Comparison of ENCODE assay signal across 10 mouse cellular contexts in the genomic region with DNA sequence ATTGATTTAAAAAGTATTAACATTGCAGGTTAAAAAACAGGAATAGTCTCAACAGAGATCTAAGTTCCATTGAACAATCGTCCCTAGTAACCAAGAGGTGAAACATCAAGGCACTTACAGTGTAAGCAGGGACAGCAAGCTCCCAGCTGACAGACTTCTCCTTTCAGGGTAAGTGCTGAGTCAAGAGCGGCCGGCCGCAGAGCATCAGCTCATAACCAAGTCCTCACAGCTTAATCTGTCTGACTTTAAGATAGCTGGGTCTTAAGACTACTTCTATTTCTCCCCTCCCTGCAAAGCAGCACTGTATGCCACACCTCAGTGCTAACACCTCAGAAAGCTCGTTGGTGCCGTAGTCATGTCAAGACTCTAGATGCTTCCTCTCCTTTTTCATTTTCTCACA. TPM values are rescaled to one million over a fixed set of nuclear protein-coding genes. Genes with fewer than 3 reads are reported as not detected.
DNase-seq lines count a peak whose midpoint lies in the region; ATAC-seq and TF ChIP-seq lines count a peak whose summit lies in the region.
"Had no signal": no experiment of that assay in that cellular context is flagged by ENCODE, and none has a peak within 500 bp of the region (broad histone marks: within the 10 kb centered on the region; RNA-seq: fewer than 3 reads in every experiment).

No protein-coding gene starts in this region.

- H3K4me2 ChIP-seq in liver, embryonic 11.5 days: peak overlapping the region; percentile 31

- H3K9ac ChIP-seq in liver, embryonic 11.5 days (ENCODE audit: low read depth, low read length): no peak overlapping the region

- no peak for TF ChIP-seq CTCF in kidney, adult 2 months (conservative IDR thresholded peaks at IDR 0.05; ENCODE audit: insufficient read depth, insufficient read length, low read depth, low read length)

- peak; percentile 21 to 27 for DNase-seq in kidney, postnatal 4 days
- DNase-seq in kidney, adult 2 months: no peak
- peak; percentile 43 to 44 for DNase-seq in B cell, adult 2 months
- peak; percentile 28 to 53 for DNase-seq in adrenal gland, postnatal 36 days
- DNase-seq in liver, embryonic 11.5 days (ENCODE audit: low spot score): no peak
- DNase-seq in spleen, postnatal 14 days (ENCODE audit: low spot score in 2 of 2): no peak
- no peak for DNase-seq in frontal cortex, postnatal 10 days (ENCODE audit: low spot score in 2 of 2)
- no peak for DNase-seq in urinary bladder, postnatal 10 days (ENCODE audit: low spot score)
- DNase-seq: cerebellum, adult 18-20 months; left cerebral cortex, postnatal 4 days had no signal

- TF ChIP-seq POLR2A in kidney, adult 2 months (IDR thresholded peaks at IDR 0.05; ENCODE audit: low read depth, low read length): no peak

- peak; percentile 70 for ATAC-seq in liver, embryonic 11.5 days (replicated peaks; ENCODE audit: low FRiP score)

- H3K4me1 ChIP-seq in kidney, adult 2 months (ENCODE audit: control insufficient read depth, insufficient read depth, low read length): peaks cover 35% of the 10 kb centered on the region
- H3K4me1 ChIP-seq in liver, embryonic 11.5 days (replicated peaks; ENCODE audit: control insufficient read depth, insufficient read depth, low read length): peaks cover 41% of the 10 kb centered on the region

- no peak overlapping the region for H3K4me3 ChIP-seq in kidney, adult 2 months (ENCODE audit: insufficient read depth, low read depth, low read length)
- H3K4me3 ChIP-seq in liver, embryonic 11.5 days (ENCODE audit: low read depth, low read length): no peak overlapping the region

- no peaks in the 10 kb centered on the region for H3K27me3 ChIP-seq in kidney, adult 2 months (replicated peaks; ENCODE audit: control insufficient read depth, insufficient read depth, low read length)
- H3K27me3 ChIP-seq in liver, embryonic 11.5 days (replicated peaks; ENCODE audit: control insufficient read depth, insufficient read depth, low read length): no peaks in the 10 kb centered on the region

- H3K9me3 ChIP-seq in liver, embryonic 11.5 days (ENCODE audit: control insufficient read depth, low read length): no peaks in the 10 kb centered on the region

- no peaks in the 10 kb centered on the region for H3K36me3 ChIP-seq in kidney, adult 2 months (ENCODE audit: control insufficient read depth, insufficient read depth, low read length)
- 0 out of 2 replicates have a peak, but pooled peaks cover 4% of the 10 kb centered on the region for H3K36me3 ChIP-seq in liver, embryonic 11.5 days (ENCODE audit: control insufficient read depth, insufficient read depth, low read length)

- 37% methylated on average over 6 of the region's 6 CpGs for WGBS in kidney, adult 2 months
- WGBS in liver, embryonic 11.5 days: 28% methylated on average over 6 of the region's 6 CpGs

- H3K27ac ChIP-seq in kidney, adult 2 months (ENCODE audit: insufficient read depth, low read depth, low read length): no peak overlapping the region
- H3K27ac ChIP-seq in liver, embryonic 11.5 days (ENCODE audit: low read depth, low read length): no peak overlapping the region

RNA-seq across cellular contexts. Expression of a gene that starts 5.2 kb away (rescaled TPM):
- polyA plus RNA-seq in kidney, adult 2 months (2012; rRNA removed): 31.3 TPM in 2 replicates
- 10 to 100 TPM; 38.3 to 46.0 TPM for total RNA-seq in adrenal gland, postnatal 36 days (2021)
- 34.7 and 38.4 TPM in 2 replicates for polyA plus RNA-seq in liver, embryonic 11.5 days (2014; fragmentation: Nextera tagmentation; extraction: Ambion mirVana)

RNA-seq across cellular contexts. Expression of a gene that starts 58.5 kb away (rescaled TPM):
- 965 and 1,226 TPM in 2 replicates for polyA plus RNA-seq in kidney, adult 2 months (2012; rRNA removed)
- 1,000 to 10,000 TPM; 1,234 to 1,554 TPM for total RNA-seq in adrenal gland, postnatal 36 days (2021)
- 1,899 and 2,008 TPM in 2 replicates for polyA plus RNA-seq in liver, embryonic 11.5 days (2014; fragmentation: Nextera tagmentation; extraction: Ambion mirVana)

Comparison
In these comparisons a context has a peak if more than half of its experiments do, and no peak if none do; other contexts are left out.
1. DNase-seq: peak in kidney, postnatal 4 days (2 of 2), B cell, adult 2 months (2 of 2) and adrenal gland, postnatal 36 days (2 of 2); none in kidney, adult 2 months (single experiment), liver, embryonic 11.5 days (single experiment), spleen, postnatal 14 days (0 of 2), frontal cortex, postnatal 10 days (0 of 2) and urinary bladder, postnatal 10 days (single experiment).